Mouse (Mus musculus): ENCODE measurements at regions not wholly inside any gene's neighbourhood (a gene's known extent, or its start where the extent isn't known, plus 50 kb on each side); places are given as distances from the start of the nearest gene placed in this dataset.

GRCm38 (mm10) chr13:26517646-26518045 lies 252.3 kb downstream of the Hdgfl1 start:
- TF ChIP-seq GATA1 (IDR thresholded peaks at IDR 0.05; ENCODE audit: borderline replicate concordance, low read length), result no peak
- no peak for TF ChIP-seq FLI1 (IDR thresholded peaks at IDR 0.05; ENCODE audit: low read length)

All from megakaryocyte, embryonic 14.5 days (primary cell).